Mouse (Mus musculus): Measurements from ENCODE around the gene Rimbp3.

The Rimbp3 gene

GRCm38 (mm10) chr16:17255270-17255669 lies 46.9 kb downstream of the Rimbp3 start:
- no peak for DNase-seq (ENCODE audit: low spot score in 2 of 2)

DNA sequence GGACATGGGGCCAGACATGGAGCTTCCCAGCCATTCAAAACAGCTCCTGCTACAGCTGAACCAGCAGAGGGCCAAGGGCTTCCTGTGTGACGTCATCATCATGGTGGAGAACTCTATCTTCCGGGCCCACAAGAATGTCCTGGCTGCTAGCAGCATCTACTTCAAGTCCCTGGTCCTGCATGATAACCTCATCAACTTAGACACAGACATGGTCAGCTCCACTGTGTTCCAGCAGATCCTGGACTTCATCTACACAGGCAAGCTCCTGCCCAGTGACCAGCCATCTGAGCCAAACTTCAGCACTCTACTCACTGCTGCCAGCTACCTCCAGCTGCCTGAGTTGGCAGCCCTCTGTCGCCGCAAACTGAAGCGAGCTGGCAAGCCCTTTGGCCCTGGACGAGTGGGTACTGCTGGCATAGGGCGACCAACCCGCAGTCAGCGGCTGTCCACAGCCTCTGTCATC lies 49.0 kb downstream of the Rimbp3 start:
- DNase-seq (ENCODE audit: low spot score in 2 of 2): peak; percentile 72

DNA sequence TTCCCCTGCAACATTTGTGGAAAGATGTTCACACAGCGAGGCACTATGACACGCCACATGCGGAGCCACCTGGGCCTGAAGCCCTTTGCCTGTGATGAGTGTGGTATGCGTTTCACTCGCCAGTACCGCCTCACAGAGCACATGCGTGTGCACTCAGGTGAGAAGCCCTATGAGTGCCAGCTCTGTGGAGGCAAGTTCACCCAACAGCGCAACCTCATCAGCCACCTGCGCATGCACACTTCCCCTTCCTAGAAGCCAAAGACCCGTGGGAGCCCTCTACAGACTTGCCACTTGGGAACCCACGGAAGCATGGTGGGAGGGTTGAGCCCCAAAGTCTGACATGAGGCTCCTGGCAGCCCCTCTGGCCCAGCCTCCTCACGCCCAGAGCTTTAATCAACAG lies 50.5 kb downstream of the Rimbp3 start:
- no peak for DNase-seq (ENCODE audit: low spot score in 2 of 2)

DNA sequence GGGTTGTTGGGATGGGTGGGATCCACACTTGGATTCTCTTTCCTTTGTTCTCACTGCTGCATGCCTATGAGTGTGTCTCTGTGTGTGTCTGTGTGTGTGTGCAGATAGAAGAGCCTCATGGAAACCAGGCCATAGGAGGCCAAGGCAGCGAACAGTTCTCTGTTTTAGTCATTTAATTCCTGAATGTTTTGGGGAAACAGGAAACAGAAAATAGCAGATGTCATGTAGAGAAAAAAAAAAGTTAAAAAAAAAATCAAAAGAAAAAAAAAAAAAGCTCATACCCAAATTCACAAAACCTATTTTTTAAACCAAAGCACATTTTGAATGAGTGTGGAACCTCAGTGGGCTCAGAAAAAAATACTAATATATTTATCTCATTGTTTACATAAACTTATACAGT lies 52.9 kb downstream of the Rimbp3 start:
- no peak for DNase-seq (ENCODE audit: low spot score in 2 of 2)

Measured in right cerebral cortex, postnatal 10 days (tissue).